Mouse (Mus musculus): ENCODE measurements around the gene Trio.

Gene Trio

DNA sequence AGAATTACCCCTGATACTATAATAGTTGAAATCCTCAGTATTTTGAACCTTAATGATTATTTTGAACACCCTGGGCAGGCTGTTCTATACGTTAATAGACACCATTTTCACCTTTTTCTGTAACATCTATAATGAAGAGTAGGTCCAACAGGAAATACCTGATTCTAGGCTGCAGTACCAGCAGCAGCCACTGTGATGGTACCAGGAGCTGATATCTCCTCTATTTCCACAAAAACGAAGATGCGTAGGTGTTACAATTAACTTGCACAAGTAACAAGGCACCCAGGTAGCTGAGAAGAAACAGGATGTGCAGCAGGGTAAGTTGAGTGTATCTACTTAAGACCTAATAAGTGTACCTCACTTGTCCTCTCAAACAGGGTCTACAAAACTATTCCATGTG lies 77.8 kb downstream of the Trio start:
- CTCF ChIA-PET = no interaction called here

DNA sequence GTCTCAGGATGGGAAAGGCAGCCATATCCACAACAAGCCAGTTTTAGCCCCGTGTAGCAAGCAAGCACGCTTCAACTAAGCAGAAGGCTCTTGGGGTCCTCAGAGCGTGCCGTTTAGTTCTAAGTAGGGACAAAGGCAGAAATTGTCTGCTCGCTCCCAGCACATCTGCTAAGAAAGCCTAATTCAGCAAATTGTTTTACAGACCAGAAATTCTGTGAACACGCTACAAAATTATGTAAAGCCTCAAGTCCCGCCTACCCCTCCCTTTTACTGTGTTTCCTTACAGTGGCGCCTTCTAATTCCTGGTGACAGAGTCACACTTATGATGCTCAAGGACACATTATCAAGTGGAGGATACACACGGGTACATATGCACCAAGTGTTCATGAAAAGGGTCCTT lies 80.1 kb downstream of the Trio start:
- CTCF ChIA-PET = no interaction called here

DNA sequence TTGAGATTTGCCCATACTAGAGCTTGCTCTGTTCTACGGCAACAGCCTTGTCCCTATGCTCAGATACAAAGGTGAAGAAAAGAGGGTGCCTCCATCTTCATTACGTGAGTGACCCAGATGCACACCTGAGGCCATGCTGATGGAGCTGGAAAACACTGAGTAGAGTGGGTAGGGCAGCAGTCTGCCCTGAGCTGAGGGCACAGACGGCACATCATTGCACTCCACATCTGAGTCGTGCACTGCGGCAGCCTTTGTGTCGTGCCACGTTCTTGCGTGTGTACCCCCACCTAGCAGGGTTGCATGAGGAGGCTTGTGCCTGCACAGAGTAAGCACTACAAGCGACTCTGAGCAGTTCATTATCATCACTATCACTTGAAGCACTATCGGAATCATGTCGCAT lies 80.8 kb downstream of the Trio start:
- CTCF ChIA-PET = no interaction called here

DNA sequence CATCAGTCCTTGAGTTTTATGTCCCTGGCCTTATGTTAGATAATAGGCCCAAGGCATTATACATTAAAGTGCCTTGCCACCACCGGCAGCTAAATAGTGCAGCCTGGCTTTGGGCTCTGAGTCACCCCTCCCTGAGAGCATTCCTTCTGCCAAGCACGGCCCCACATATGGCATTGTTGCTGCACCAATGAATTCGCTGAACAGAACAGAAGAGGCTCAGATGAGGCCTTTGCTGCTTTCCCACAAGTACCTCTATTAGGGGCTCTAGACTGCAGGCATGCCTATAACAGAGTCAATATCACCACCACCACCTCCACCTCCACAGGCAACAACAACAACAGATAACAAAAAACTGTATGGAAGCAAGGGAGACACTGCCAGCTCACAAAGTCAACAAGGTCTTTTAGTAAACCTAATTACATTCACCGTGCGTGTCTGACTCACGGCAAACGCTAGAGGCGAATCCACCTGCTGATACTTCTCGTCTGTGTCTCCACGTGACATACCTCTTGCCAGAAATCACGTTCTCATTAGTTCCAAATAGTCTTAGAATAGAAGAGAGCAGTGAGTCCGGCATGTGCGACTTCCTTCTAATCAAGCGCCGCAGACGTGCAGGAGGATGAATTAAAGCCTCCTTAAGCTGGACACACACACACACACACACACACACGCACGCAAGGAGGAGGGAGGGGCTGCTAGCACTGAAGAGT lies 82.0 kb downstream of the Trio start:
- CTCF ChIA-PET = interaction anchor here (0.6 kb wide), 1 partner anchor 193 kb away, joined by 3 read pairs; no protein-coding TSS in a partner anchor

DNA sequence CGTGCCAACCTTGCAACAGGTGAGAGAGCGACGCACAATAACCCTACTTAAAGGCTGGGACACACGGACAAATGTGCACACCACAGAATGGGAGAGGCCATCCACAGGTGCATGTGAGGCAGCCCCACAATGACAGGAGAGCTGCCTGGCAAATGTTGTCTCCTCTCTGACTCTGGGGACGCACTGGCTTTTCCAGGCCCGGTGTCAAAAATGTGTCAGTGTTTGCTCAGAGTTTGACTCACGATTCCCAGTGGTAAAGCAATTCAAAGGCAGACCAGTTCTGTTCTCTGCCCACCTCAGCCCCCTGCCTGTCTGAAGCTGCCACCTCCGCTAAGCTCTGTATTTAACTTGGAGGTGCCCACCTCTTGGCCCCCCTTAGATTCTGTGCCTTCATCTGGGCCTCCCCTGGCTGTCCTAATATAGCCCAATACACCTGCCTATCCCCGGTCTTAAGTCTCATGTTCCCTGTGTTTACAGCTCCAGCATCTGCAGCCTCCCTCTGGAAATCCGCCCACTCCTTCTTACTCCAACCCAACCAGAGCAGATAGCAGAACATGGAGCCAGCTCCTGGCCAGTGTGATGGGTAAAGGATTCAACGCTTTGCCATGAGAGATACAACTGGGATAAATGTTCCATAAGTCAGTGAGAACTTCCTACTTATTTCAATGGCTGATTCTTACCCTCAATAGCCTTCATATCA lies 83.3 kb downstream of the Trio start:
- CTCF ChIA-PET = no interaction called here

DNA sequence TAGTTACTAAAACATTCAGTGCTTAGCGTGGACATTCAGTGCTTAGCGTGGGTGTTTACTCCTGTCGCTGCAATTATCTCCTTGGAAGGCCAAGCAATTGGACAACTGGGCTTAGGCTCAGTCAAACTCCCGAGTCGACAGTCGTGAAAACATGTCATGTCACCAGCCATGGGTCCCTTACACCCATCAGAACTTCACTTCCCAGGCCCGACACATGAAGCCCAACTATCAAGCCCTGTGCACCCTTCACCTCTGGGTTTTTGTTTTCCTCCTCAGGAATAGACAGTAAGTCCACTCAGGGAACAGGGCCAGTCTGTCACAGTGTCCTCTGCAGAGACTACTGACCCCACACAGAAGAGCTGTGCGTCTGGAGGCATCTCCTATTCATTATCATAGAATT lies 84.2 kb downstream of the Trio start:
- CTCF ChIA-PET = no interaction called here

DNA sequence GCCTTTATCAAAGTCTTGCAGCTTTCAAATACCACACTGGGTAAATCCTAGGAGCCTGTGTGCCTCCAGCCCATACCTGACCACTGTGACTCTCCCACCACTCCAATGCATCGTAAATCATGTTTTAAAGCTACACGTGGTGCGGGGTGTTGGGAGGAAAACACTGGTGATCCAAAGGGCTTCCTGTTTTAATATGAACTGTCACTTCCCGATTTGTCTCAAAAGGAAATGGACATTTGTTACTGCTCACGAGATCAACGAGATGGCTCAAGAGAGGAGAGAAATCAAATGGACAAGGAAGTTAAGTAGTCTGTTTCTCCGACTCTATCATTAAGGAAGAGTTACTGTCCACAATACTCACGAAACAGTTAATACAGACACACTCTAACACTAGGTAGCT lies 84.6 kb downstream of the Trio start:
- CTCF ChIA-PET = no interaction called here

DNA sequence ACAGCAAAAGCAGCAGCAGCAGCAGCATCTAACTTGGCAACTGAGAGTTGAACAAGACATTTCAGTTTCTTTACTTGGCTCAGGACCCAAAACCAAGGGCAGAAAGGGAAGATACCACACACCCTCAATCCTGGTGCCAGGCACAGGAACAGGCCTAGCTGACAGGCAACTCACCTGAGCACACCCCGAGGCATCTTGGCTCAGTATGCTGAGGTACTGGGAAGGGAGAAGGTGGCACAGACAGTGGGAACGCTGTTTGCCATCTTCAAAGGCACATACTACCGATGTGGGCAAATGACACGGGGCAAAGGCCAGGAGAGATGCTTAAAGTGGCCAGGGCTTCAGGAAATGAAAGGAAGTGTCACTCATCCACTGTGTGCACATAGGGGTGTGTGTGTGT lies 85.6 kb downstream of the Trio start:
- CTCF ChIA-PET = no interaction called here

DNA sequence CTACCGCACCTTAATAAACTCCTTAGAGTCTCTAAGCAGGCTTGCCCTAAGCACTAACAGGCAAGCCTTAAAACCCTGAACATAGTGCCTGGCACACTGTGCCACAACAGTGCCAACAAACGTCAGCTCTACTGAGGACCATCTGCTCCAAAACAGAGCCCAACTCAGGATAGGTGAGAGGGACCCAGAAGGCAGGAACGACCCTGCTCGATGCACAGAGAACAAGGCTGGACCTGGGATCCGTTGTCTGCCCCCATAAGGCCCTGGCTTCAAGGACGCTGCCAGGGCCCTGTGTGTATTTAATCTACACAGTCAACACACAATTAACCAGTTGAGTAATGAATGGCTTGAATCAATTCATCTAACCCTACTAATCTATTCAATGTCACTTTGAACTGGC lies 86.8 kb downstream of the Trio start:
- CTCF ChIA-PET = no interaction called here

DNA sequence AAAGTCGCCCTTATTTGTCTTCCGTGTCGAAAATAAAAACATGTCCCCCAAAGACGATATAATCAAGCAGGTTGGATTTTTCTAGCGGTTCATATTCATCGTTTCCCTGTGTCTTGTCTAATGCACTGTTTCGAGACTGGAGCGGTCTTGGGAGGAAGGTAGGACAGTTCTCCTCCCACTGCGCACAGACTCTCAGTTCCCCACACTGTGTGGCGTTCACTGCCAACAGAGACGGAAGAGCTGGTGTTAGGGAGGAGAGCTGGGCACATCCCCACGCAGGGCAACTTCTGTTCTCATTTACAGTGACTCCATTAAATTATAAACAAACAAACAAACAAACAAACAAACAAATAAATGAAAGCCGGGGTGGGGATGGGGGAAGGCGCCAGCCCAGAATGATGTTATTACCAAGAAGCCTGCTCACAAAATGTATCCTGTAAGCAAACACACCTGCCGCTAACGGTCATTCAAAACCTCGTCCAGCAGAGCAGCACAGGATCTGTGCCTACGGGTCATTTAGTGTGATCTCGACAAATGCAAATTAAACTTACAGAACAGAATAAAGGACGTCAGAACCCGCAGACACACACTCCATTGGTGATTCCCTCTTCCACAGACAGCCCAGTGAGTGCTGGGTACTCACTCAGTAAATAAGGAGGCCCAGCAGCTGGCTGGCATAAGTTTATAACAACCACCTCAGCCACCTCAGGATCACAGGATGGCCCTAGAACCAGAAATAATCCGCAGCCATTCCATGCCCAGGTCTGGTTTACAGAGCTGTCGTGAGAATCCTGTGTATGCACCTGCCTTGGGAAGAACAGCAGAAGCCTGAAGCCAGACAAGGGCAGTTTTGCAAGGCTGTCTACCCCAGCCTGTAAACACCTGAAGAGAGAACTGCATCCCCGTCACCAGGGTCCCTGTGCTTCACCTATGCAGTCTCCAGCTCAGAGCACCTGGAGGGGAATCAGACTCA lies 87.5 kb downstream of the Trio start:
- CTCF ChIA-PET = interaction anchor here (0.5 kb wide), 1 partner anchor 114 kb away, joined by 3 read pairs; no protein-coding TSS in a partner anchor

DNA sequence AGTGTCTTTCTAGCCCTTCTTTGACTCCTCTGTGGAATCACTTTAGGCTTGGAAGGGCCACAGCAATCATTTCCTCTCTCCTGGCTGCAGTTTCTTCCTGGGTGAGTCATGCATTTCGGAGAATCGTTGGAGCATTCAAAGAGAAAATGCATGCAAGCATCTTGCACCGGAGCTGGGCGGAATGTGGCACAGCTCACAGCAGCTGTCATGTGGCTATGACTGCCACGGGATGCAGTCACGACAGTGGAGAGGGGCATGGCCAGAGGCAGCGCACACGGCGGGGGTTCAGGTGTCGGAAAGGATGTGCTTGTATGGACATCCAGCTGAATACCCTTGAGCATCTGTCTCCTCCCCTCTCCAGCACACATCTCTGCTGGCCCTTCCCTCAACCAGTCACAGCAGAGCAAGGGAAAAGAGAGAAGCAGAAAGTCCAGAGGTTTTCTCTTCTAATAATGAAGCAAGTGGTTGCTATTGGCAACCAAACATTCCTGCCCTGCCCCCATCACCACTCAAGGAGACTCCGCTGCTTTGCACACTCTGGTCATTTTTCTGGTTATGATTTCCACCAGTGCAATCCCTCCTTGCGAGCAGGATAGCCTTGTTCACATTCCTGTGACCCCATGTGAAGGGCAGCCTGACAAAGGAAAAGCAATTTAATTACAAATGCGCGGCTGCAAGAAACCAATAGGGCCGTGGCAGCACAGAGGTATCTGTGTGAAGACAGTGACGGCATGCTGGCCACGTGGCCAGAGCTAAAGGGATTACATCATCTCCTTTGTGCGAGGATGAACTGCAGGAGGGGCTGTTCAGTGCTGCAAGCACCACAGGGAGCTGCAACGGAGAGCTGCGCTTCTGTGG lies 88.4 kb downstream of the Trio start:
- CTCF ChIA-PET = interaction anchor here (0.5 kb wide), 2 partner anchors 115 to 1991 kb away, joined by 3 to 4 read pairs; no protein-coding TSS in a partner anchor

DNA sequence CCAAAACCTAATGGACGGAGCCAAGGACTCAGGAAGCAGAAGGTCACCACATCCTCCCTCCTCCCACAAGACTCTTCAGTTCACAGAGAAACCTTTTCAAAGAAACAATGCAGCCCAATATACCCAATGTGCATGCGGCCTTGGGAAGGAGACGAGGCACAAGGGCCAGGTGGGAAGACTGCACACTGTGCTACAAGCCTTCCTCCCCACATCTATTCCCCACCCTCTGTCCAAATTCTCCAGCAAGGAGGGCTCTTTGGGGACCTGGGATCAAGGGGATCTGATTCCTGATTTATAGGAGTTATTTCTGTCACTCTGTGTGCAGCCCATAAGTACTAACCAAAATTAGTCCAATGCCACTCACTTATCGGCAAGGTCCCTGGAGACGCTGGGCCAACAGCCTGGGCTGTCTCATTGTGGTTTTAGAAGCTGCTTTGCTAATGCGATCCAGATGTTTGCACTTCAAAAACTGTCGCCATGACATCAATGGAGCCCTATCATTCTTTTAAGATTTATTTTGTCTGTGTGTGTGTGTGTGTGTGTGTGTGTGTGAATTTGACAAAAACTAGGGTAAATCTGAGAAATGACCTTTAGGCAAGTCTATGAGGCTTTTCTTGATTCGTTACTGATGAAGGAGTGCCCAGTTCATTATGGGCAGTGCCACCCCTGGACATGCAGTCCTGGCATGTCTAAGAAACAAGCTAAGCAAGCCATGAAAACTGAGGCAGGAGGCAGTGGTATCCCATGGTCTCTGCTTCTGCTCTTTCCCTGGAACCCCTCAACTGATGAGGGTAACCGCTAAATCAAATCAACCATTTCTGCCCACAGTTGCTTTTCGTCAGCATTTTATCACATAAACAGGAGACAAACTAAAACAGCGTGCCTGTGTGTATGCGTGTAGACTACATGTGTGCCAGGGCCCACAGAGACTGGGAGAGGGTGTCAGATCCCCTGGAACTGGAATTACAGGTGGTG lies 89.6 kb downstream of the Trio start:
- CTCF ChIA-PET = interaction anchor here (0.5 kb wide), 1 partner anchor 1990 kb away, joined by 4 read pairs; no protein-coding TSS in a partner anchor

DNA sequence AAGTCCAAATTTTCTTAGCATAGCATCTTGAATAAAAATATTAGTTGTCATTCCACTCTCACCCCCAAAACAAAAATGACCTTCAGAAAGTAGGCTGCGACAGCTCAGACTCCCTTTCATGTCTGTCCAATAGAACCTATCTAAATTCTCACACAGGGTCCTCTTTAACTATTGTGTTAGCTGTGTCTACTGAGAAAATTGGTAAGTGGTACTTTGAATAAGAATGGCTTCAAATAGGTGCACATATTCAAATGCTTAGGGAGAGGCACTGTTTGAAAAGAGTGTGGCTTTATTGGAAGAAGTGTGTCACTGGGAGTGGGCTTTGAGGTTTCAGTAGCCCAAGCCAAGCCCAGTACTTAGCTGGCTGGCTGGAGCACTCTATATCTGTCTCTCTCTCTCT lies 92.4 kb downstream of the Trio start:
- CTCF ChIA-PET = no interaction called here

DNA sequence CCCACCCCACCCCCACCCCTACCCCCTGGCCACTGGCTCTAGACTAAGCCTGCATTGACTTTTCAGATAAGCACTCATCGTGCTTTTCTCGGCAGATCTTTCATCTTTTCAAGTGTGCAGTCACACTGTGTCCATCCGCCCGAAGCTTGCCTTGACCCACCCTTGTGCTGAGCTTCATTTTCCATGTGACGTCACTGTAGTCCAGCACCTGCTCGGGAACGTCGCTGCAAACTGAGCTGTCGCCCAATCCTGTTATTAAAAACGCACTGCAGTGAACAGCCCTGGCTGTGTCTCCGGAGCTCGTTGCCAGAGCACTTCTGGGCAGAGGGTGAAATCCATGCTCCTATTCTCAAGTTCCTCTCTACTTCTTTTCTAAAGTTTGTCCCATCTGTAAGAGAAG lies 93.8 kb downstream of the Trio start:
- CTCF ChIA-PET = no interaction called here

DNA sequence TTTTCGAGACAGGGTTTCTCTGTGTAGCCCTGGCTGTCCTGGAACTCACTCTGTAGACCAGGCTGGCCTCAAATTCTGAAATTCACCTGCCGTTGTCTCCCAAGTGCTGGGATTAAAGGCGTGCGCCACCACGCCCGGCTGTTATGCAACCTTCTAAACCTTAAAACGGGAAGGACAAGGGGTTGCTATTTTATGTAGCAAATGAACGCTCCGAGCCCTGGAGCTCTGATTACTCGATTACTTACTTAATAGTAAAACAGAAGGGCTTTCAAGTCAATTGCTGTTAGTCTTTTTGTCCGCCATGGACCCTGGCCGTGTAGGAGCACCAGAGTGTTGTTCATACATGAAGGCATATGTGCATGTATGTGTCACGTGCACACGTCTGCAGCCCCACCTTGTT lies 94.2 kb downstream of the Trio start:
- CTCF ChIA-PET = no interaction called here

DNA sequence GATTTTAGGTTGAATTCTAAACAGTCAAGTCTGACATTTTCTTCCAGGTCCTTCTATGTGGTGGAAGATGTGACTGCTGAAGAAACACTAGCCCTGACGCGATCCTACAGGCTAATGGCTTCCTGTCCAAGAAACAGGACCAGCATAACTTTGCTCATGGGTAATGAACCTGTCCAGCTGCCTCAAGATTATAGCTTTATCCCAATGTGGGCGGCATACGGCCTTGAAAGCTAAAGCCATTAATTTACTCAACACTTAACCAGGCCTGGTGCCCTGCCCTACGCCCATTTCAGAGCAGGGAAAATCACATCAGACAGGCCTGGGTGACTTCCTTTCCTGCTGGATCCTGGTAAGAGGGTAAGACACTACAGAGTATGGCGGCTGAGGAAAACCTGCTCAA lies 98.0 kb downstream of the Trio start:
- CTCF ChIA-PET = no interaction called here

DNA sequence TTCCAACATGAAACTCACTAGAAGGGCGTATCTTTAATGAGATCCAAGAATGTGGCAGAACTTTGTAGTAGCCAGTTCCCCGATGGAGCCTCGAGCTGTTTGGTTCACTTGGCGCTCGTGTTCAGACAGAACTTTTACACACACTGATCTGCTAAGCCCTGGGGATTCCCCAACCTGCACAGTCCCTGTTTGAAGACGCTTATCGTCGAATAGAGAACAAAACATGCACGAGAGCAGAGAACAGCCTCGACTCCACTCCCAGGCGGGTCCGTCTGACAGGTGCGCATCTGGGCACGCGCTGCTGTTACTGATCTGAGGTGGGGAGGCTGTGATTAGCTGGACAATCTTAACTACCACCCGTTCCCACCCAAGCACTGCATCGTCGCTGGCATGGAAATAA lies 98.7 kb downstream of the Trio start:
- CTCF ChIA-PET = interaction anchor here (0.6 kb wide), 1 partner anchor 95 kb away, joined by 11 read pairs; no protein-coding TSS in a partner anchor

DNA sequence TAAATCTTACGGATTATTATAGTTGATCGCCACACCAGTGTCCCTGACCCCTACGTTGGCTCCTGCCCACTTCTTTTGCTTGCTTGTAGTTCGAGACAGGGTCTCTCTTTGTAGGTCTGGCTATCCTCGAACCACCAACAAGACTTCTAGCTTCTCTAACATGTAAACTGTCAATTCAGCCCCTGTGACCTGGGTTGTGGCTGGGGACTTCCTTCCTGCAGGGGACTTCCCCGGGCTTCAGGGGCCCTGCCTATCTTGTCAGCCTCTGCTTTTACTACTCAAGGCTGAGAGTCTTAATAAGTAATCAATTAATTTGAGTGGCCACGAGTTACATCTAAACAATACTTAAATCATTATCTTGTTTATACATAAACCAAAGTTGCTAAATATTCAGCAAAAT lies 99.2 kb downstream of the Trio start:
- CTCF ChIA-PET = interaction anchor here (0.6 kb wide), 1 partner anchor 95 kb away, joined by 11 read pairs; no protein-coding TSS in a partner anchor

DNA sequence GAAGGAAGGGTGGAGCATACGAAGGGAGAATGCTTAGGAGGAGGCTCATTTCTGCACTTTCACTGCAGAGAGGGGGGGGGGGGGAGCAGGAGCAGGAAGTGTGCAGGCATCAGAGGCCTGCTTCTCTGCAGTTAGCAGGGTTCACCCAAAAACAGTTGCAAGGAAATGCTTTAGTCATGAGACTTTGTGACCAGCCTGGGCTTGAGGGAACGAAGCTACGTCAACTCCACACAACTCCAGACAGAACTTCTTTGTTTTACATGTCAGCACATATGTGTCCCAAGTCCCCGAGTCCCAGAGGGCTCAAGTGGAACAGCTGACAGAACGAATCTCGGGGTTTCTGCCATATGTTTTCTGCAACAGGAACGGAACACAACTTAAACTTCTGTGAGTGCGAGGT lies 99.8 kb downstream of the Trio start:
- CTCF ChIA-PET = no interaction called here

DNA sequence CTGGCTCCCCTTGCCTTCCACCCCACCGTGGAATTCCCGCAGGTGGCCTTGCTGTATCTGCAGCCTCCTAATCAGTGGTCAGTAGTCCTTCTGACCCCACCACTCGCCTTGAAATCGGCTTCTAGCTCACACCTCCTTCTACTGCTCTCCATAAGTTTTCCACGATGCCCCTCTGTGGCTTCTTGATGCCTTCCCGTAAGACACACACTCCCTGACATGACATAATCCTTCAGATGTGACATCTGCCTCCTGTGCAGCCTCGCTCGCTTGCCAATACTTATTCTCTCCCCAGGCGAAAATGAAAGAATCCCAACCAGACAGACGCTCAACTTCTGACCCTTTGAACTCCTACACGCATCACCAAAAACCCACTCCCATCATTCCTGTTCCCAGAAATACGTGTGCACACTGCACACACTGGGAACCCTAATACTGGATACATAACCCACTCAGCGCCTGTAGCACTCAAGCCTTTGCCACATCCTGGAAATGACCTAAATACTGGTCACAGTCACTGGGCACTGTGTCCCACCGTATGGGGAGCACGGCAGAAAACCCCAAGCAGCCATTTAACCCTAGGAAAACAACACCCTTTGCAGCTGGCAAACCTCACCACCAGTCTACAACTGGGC lies 100.5 kb downstream of the Trio start:
- CTCF ChIA-PET = no interaction called here
